Comparison of ENCODE assay signal across 9 mouse cellular contexts in the genomic region with DNA sequence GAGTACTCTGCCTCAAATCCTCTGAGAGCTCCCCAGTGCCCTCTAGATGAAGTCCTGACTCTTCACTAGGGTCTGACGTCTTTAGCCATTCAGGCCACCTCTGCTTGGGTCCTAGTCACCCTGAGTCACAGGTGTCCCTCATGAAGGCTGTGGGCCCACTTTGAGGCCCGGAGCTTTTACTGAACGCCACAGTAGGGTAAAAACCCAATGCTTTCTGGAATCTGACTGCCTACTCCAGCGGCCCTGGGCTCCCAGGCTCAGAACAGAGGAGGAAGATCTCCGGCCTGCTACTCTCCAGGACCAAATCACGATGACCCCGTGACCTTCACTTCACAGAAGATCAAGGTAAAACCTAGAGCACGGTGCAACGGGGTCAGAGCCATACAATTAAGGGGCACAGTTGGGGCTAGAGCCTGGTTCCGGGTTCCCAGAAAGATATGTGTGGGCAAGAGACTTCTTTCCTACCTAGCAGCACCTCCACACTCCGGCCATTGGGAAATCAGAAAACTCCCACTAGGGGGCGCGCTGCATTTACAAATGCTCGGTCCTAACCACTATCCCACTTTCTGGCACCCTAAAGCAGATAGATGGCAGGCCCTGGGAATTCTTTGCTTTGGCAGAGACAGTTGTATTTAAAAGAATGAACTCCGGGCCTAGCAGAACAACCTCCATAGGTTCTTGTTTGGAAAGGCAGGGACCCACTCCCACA. TPM values are rescaled to one million over a fixed set of nuclear protein-coding genes. Genes with fewer than 3 reads are reported as not detected.
DNase-seq lines count a peak whose midpoint lies in the region; ATAC-seq and TF ChIP-seq lines count a peak whose summit lies in the region.
"Had no signal": no experiment of that assay in that cellular context is flagged by ENCODE, and none has a peak within 500 bp of the region (broad histone marks: within the 10 kb centered on the region; RNA-seq: fewer than 3 reads in every experiment).

No protein-coding gene starts in this region.

- intact Hi-C loops in heart, postnatal 10 days (cut with DNase I), result loop anchor here (1.0 to 5.0 kb wide), 3 partner anchors 47 to 196 kb away; no protein-coding TSS in a partner anchor

- no peaks in the 10 kb centered on the region for H3K36me3 ChIP-seq in E14TG2a.4 (ENCODE audit: insufficient read depth, low read length)
- H3K36me3 ChIP-seq in forebrain, embryonic 13.5 days (ENCODE audit: poor library complexity, severe bottlenecking), result no peaks in the 10 kb centered on the region
- H3K36me3 ChIP-seq in liver, embryonic 13.5 days, result no peaks in the 10 kb centered on the region
- H3K36me3 ChIP-seq in neural tube, embryonic 15.5 days, result no peaks in the 10 kb centered on the region
- no peaks in the 10 kb centered on the region for H3K36me3 ChIP-seq in testis, adult 2 months (ENCODE audit: control insufficient read depth, insufficient read depth, low read length)
- H3K36me3 ChIP-seq: embryonic facial prominence, embryonic 12.5 days had no signal

- DNase-seq in c-Kit-negative CD71-positive TER-119-positive erythroid progenitor cells, embryonic 14.5 days (ENCODE audit: low read depth, low spot score), result peak; percentile 27
- peak; percentile 88 to 94 for DNase-seq in heart, postnatal 10 days
- DNase-seq in kidney, postnatal 36 days, result peak; percentile 80 to 92
- DNase-seq in liver, embryonic 13.5 days, result peak; percentile 33

- peak; percentile 78 for TF ChIP-seq CTCF in E14TG2a.4 (conservative IDR thresholded peaks at IDR 0.05; ENCODE audit: low read length)
- peak; percentile 70; the same call in 1 of the 2 replicates for TF ChIP-seq CTCF in testis, adult 2 months (IDR thresholded peaks at IDR 0.05; ENCODE audit: control insufficient read depth, insufficient read depth, insufficient replicate concordance, low read depth, low read length)

- TF ChIP-seq POLR2A in testis, adult 2 months (IDR thresholded peaks at IDR 0.05; ENCODE audit: control insufficient read depth, low read depth, low read length), result no peak

- WGBS in forebrain, embryonic 13.5 days, result 29% methylated on average over 15 of the region's 15 CpGs
- WGBS in liver, embryonic 13.5 days (ENCODE audit: insufficient replicate concordance), result 29% methylated on average over 15 of the region's 15 CpGs
- 34% methylated on average over 15 of the region's 15 CpGs for WGBS in neural tube, embryonic 15.5 days

- no peaks in the 10 kb centered on the region; the same call in 1 of the 2 replicates for H3K4me1 ChIP-seq in E14TG2a.4 (replicated peaks; ENCODE audit: low read depth, low read length)
- H3K4me1 ChIP-seq in forebrain, embryonic 13.5 days, result no peaks in the 10 kb centered on the region
- no peaks in the 10 kb centered on the region for H3K4me1 ChIP-seq in liver, embryonic 13.5 days (replicated peaks)
- H3K4me1 ChIP-seq in neural tube, embryonic 15.5 days, result no peaks in the 10 kb centered on the region
- H3K4me1 ChIP-seq in testis, adult 2 months (ENCODE audit: control insufficient read depth, insufficient read depth, low read length), result no peaks in the 10 kb centered on the region; the same call in none of the 2 replicates
- H3K4me1 ChIP-seq: embryonic facial prominence, embryonic 12.5 days had no signal

- no peaks in the 10 kb centered on the region for H3K9me3 ChIP-seq in E14TG2a.4 (ENCODE audit: low read length)
- no peaks in the 10 kb centered on the region for H3K9me3 ChIP-seq in forebrain, embryonic 13.5 days (replicated peaks)
- no peaks in the 10 kb centered on the region for H3K9me3 ChIP-seq in liver, embryonic 13.5 days (replicated peaks)
- no peaks in the 10 kb centered on the region for H3K9me3 ChIP-seq in neural tube, embryonic 15.5 days (replicated peaks)
- H3K9me3 ChIP-seq: embryonic facial prominence, embryonic 12.5 days had no signal

- ATAC-seq in forebrain, embryonic 13.5 days, result peak; percentile 95
- ATAC-seq in liver, embryonic 13.5 days (ENCODE audit: low read depth), result 0 out of 2 replicates have a peak, but pooled peaks have one; percentile 57
- peak; percentile 83; the same call in 1 of the 2 replicates for ATAC-seq in neural tube, embryonic 15.5 days (ENCODE audit: low FRiP score)

- no peak overlapping the region for H3K4me3 ChIP-seq in E14TG2a.4 (replicated peaks; ENCODE audit: low read length)
- no peak overlapping the region for H3K4me3 ChIP-seq in forebrain, embryonic 13.5 days
- no peak overlapping the region for H3K4me3 ChIP-seq in liver, embryonic 13.5 days (replicated peaks)
- no peak overlapping the region for H3K4me3 ChIP-seq in neural tube, embryonic 15.5 days (replicated peaks)
- H3K4me3 ChIP-seq in testis, adult 2 months (ENCODE audit: control insufficient read depth, low read depth, low read length), result no peak overlapping the region
- H3K4me3 ChIP-seq: embryonic facial prominence, embryonic 12.5 days had no signal

- H3K27me3 ChIP-seq in E14TG2a.4 (ENCODE audit: insufficient read depth, low read length), result peaks cover 29% of the 10 kb centered on the region
- H3K27me3 ChIP-seq in forebrain, embryonic 13.5 days, result no peaks in the 10 kb centered on the region
- H3K27me3 ChIP-seq in liver, embryonic 13.5 days, result no peaks in the 10 kb centered on the region
- no peaks in the 10 kb centered on the region for H3K27me3 ChIP-seq in neural tube, embryonic 15.5 days (replicated peaks)
- H3K27me3 ChIP-seq in testis, adult 2 months (ENCODE audit: control insufficient read depth, insufficient read depth, low read length), result no peaks in the 10 kb centered on the region
- H3K27me3 ChIP-seq: embryonic facial prominence, embryonic 12.5 days had no signal

- H3K27ac ChIP-seq in forebrain, embryonic 13.5 days, result no peak overlapping the region
- H3K27ac ChIP-seq in liver, embryonic 13.5 days, result no peak overlapping the region
- no peak overlapping the region for H3K27ac ChIP-seq in neural tube, embryonic 15.5 days (replicated peaks)
- H3K27ac ChIP-seq in testis, adult 2 months (ENCODE audit: control insufficient read depth, insufficient read depth, low read depth, low read length), result no peak overlapping the region
- H3K27ac ChIP-seq: embryonic facial prominence, embryonic 12.5 days had no signal

- H3K9ac ChIP-seq in forebrain, embryonic 13.5 days, result no peak overlapping the region
- H3K9ac ChIP-seq in liver, embryonic 13.5 days, result no peak overlapping the region
- no peak overlapping the region for H3K9ac ChIP-seq in neural tube, embryonic 15.5 days (replicated peaks)
- H3K9ac ChIP-seq: embryonic facial prominence, embryonic 12.5 days had no signal

- H3K4me2 ChIP-seq in forebrain, embryonic 13.5 days, result no peak overlapping the region
- no peak overlapping the region for H3K4me2 ChIP-seq in liver, embryonic 13.5 days
- H3K4me2 ChIP-seq in neural tube, embryonic 15.5 days, result no peak overlapping the region
- H3K4me2 ChIP-seq: embryonic facial prominence, embryonic 12.5 days had no signal

RNA-seq across cellular contexts. Expression of a gene that starts 24.1 kb away (rescaled TPM):
- 0.75 and 0.87 TPM in 2 replicates for polyA plus RNA-seq in forebrain, embryonic 13.5 days (2015; fragmentation: Nextera tagmentation; extraction: Ambion mirVana)
- 1 to 10 TPM; 2.9 to 4.3 TPM for total RNA-seq in heart, postnatal 10 days (2021)
- polyA plus RNA-seq in liver, embryonic 13.5 days (2015; fragmentation: Nextera tagmentation; extraction: Ambion mirVana), result not detected in 2 replicates
- 9.0 and 9.8 TPM in 2 replicates for polyA plus RNA-seq in neural tube, embryonic 15.5 days (2015; fragmentation: Nextera tagmentation; extraction: Ambion mirVana)
- polyA plus RNA-seq in testis, adult 2 months (2012; rRNA removed), result 21.7 and 25.4 TPM in 2 replicates

RNA-seq across cellular contexts. Expression of a gene that starts 44.7 kb away (rescaled TPM):
- polyA plus RNA-seq in forebrain, embryonic 13.5 days (2015; fragmentation: Nextera tagmentation; extraction: Ambion mirVana), result 8.9 and 9.1 TPM in 2 replicates
- total RNA-seq in heart, postnatal 10 days (2021), result 100 to 1,000 TPM; 320 to 327 TPM
- polyA plus RNA-seq in liver, embryonic 13.5 days (2015; fragmentation: Nextera tagmentation; extraction: Ambion mirVana), result 6.0 and 8.0 TPM in 2 replicates
- polyA plus RNA-seq in neural tube, embryonic 15.5 days (2015; fragmentation: Nextera tagmentation; extraction: Ambion mirVana), result 12.5 and 17.7 TPM in 2 replicates
- polyA plus RNA-seq in testis, adult 2 months (2012; rRNA removed), result 3.0 and 3.7 TPM in 2 replicates

Comparison
In these comparisons a context has a peak if more than half of its experiments do, and no peak if none do; other contexts are left out.
1. DNase-seq: peak in every context shown above with its lines; median percentile 91 in heart, postnatal 10 days; 86 in kidney, postnatal 36 days; 33 in liver, embryonic 13.5 days; 27 in c-Kit-negative CD71-positive TER-119-positive erythroid progenitor cells, embryonic 14.5 days.